ENCODE assay signal across 29 mouse cellular contexts in the genomic region with DNA sequence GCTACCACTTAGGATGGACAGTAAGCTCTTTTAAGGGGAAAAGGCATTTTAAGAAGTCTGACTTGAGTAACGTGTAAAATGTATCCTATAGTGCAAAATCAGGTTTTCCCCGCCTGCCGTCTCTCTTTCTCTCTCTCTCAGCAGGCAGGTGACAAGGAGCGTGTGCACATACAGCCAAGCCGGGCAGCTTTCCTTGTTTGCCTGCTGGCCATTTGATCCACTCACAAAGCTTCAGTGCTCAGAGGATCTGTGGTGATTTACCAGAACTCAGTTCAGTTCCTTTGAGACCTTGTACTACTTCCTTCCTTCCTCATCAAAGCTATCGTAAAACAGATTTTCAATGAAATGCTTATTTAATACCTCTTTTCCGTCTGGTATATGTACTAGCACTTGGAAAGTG.
DNase-seq lines count a peak whose midpoint lies in the region; ATAC-seq and TF ChIP-seq lines count a peak whose summit lies in the region.
"Had no signal": no experiment of that assay in that cellular context is flagged by ENCODE, and none has a peak within 500 bp of the region (broad histone marks: within the 10 kb centered on the region; RNA-seq: fewer than 3 reads in every experiment).

No protein-coding gene starts in this region.

- 0 out of 2 replicates have a peak overlapping the region, but pooled peaks have one; percentile 8 for H3K27ac ChIP-seq in hindbrain, embryonic 15.5 days (replicated peaks)
- H3K27ac ChIP-seq in hindbrain, embryonic 13.5 days: no peak overlapping the region
- peak overlapping the region; percentile 46 for H3K27ac ChIP-seq in lung, embryonic 16.5 days (ENCODE audit: low read length)
- H3K27ac ChIP-seq: embryonic facial prominence, embryonic 10.5 days; embryonic facial prominence, embryonic 13.5 days; forebrain, embryonic 12.5 days; gastrocnemius, adult 2 months; heart, embryonic 13.5 days had no signal

- H3K27me3 ChIP-seq in hindbrain, embryonic 15.5 days: no peaks in the 10 kb centered on the region
- H3K27me3 ChIP-seq in hindbrain, embryonic 13.5 days: no peaks in the 10 kb centered on the region
- H3K27me3 ChIP-seq in lung, embryonic 16.5 days (ENCODE audit: control insufficient read depth, insufficient read depth, low read depth, low read length): no peaks in the 10 kb centered on the region; the same call in 1 of the 2 replicates
- H3K27me3 ChIP-seq: CH12.LX; embryonic facial prominence, embryonic 13.5 days; forebrain, embryonic 12.5 days; heart, embryonic 13.5 days; Patski had no signal

- H3K9me3 ChIP-seq in hindbrain, embryonic 15.5 days: no peaks in the 10 kb centered on the region
- H3K9me3 ChIP-seq in hindbrain, embryonic 13.5 days: no peaks in the 10 kb centered on the region
- no peaks in the 10 kb centered on the region for H3K9me3 ChIP-seq in lung, embryonic 16.5 days (ENCODE audit: control insufficient read depth, low read length)
- H3K9me3 ChIP-seq: embryonic facial prominence, embryonic 10.5 days; embryonic facial prominence, embryonic 13.5 days; forebrain, embryonic 12.5 days; G1E; heart, embryonic 13.5 days had no signal

- DNase-seq in cerebellum, postnatal 14 days: peak; percentile 29 to 35
- DNase-seq in lung, postnatal 10 days: no peak
- peak; percentile 60 for DNase-seq in brain, embryonic 14.5 days (ENCODE audit: low read depth)
- DNase-seq: adrenal gland, postnatal 10 days; adrenal gland, postnatal 36 days; B cell, adult 2 months; cerebellum, adult 11-12 months; cerebellum, adult 8-10 months; cerebellum, postnatal 25 days; embryo, embryonic 11 days; forebrain, postnatal 0 days; gastrocnemius, adult 2 months; gastrocnemius, postnatal 14 days; heart, adult 18-20 months; heart, postnatal 14 days; heart, postnatal 4 days had no signal

- H3K9ac ChIP-seq in hindbrain, embryonic 15.5 days: no peak overlapping the region
- H3K9ac ChIP-seq in hindbrain, embryonic 13.5 days: no peak overlapping the region
- H3K9ac ChIP-seq in lung, embryonic 16.5 days (ENCODE audit: low read length): no peak overlapping the region
- H3K9ac ChIP-seq: embryonic facial prominence, embryonic 13.5 days; forebrain, embryonic 12.5 days; forebrain, postnatal 0 days; heart, embryonic 13.5 days had no signal

- TF ChIP-seq POLR2A in brain, embryonic 14.5 days (IDR thresholded peaks at IDR 0.05; ENCODE audit: borderline replicate concordance, extremely low read depth, insufficient read depth, insufficient read length, poor library complexity, severe bottlenecking): no peak

- H3K4me1 ChIP-seq in hindbrain, embryonic 15.5 days (replicated peaks): peaks cover 27% of the 10 kb centered on the region
- peaks cover 35% of the 10 kb centered on the region for H3K4me1 ChIP-seq in hindbrain, embryonic 13.5 days (replicated peaks)
- peaks cover 15% of the 10 kb centered on the region for H3K4me1 ChIP-seq in lung, embryonic 16.5 days (replicated peaks; ENCODE audit: control insufficient read depth, insufficient read depth, low read length)
- H3K4me1 ChIP-seq: forebrain, embryonic 12.5 days had no signal

- TF ChIP-seq CTCF in brain, embryonic 14.5 days (IDR thresholded peaks at IDR 0.05; ENCODE audit: borderline replicate concordance, extremely low read depth, insufficient read depth, insufficient read length): no peak

- 63% methylated on average over 7 of the region's 7 CpGs for WGBS in hindbrain, embryonic 15.5 days
- WGBS in hindbrain, embryonic 13.5 days: 72% methylated on average over 7 of the region's 7 CpGs
- 61% methylated on average over 7 of the region's 7 CpGs for WGBS in lung, embryonic 16.5 days

- H3K4me3 ChIP-seq in hindbrain, embryonic 15.5 days: no peak overlapping the region
- no peak overlapping the region for H3K4me3 ChIP-seq in hindbrain, embryonic 13.5 days
- no peak overlapping the region for H3K4me3 ChIP-seq in lung, embryonic 16.5 days (ENCODE audit: low read length)
- H3K4me3 ChIP-seq: embryonic facial prominence, embryonic 10.5 days; embryonic facial prominence, embryonic 13.5 days; erythroblast, embryonic 14.5 days; forebrain, embryonic 12.5 days; gastrocnemius, adult 2 months; heart, embryonic 13.5 days had no signal

- no peaks in the 10 kb centered on the region for H3K36me3 ChIP-seq in hindbrain, embryonic 15.5 days
- no peaks in the 10 kb centered on the region; the same call in 1 of the 2 replicates for H3K36me3 ChIP-seq in hindbrain, embryonic 13.5 days
- H3K36me3 ChIP-seq in lung, embryonic 16.5 days (ENCODE audit: control insufficient read depth, insufficient read depth, low read length): no peaks in the 10 kb centered on the region
- H3K36me3 ChIP-seq: embryonic facial prominence, embryonic 13.5 days; forebrain, embryonic 12.5 days; heart, embryonic 13.5 days had no signal

- no peak for ATAC-seq in cerebellum, adult (ENCODE audit: insufficient number of reproducible peaks, low FRiP score, low TSS enrichment)
- no peak for ATAC-seq in hindbrain, embryonic 15.5 days (ENCODE audit: low FRiP score, low read depth)
- no peak for ATAC-seq in hindbrain, embryonic 13.5 days (ENCODE audit: low FRiP score)
- ATAC-seq in lung, embryonic 16.5 days (ENCODE audit: low read depth): no peak
- ATAC-seq: forebrain, postnatal 0 days; intestine, postnatal 0 days; Patski had no signal

- H3K4me2 ChIP-seq in hindbrain, embryonic 15.5 days: no peak overlapping the region
- no peak overlapping the region for H3K4me2 ChIP-seq in hindbrain, embryonic 13.5 days
- H3K4me2 ChIP-seq in lung, embryonic 16.5 days (ENCODE audit: low read depth, low read length): no peak overlapping the region
- H3K4me2 ChIP-seq: embryonic facial prominence, embryonic 13.5 days; forebrain, embryonic 12.5 days; heart, embryonic 13.5 days had no signal
